Mouse (Mus musculus) lung, embryonic 16.5 days (tissue): ENCODE measurements around the gene Crtc3. TPM values are rescaled to one million over a fixed set of nuclear protein-coding genes. Genes with fewer than 3 reads are reported as not detected.

Experiments
- ATAC-seq: fragments of 200-750 bp; cut with Nextera tagmentation; 2 replicates; pipeline ENCODE4 v1.8.0; 2017; ENCODE audit warnings: low read depth, mild to moderate bottlenecking, moderate library complexity
- H3K27ac ChIP-seq: fragments of 300-500 bp; sonication (generic); 2 replicates; pipeline ENCODE4 v1.5.1; 2014; ENCODE audit warnings: mild to moderate bottlenecking, control low read depth, low read length
- H3K27me3 ChIP-seq: fragments of 300-500 bp; sonication (generic); 2 replicates; pipeline ENCODE4 v1.6.1; 2014; ENCODE audit warnings: low read depth, low read length, mixed read lengths; ENCODE audit not compliant: control insufficient read depth, insufficient read depth
- H3K36me3 ChIP-seq: fragments of 300-500 bp; sonication (generic); 2 replicates; pipeline ENCODE4 v1.6.1; 2014; ENCODE audit warnings: low read length; ENCODE audit not compliant: control insufficient read depth, insufficient read depth
- H3K4me1 ChIP-seq: fragments of 300-500 bp; sonication (generic); replicated peaks from 2 replicates; pipeline ENCODE4 v1.6.1; 2014; ENCODE audit warnings: low read length, mixed read lengths; ENCODE audit not compliant: control insufficient read depth, insufficient read depth
- H3K4me2 ChIP-seq: fragments of 300-500 bp; sonication (generic); 2 replicates; pipeline ENCODE4 v1.6.1; 2014; ENCODE audit warnings: low read depth, low read length, control low read depth
- H3K4me3 ChIP-seq: fragments of 300-500 bp; sonication (generic); 2 replicates; pipeline ENCODE4 v1.5.1; 2014; ENCODE audit warnings: mild to moderate bottlenecking, low read length, control low read depth
- H3K9ac ChIP-seq: fragments of 300-500 bp; sonication (generic); 2 replicates; pipeline ENCODE4 v1.6.1; 2014; ENCODE audit warnings: low read length, control low read depth
- H3K9me3 ChIP-seq: fragments of 300-500 bp; sonication (generic); 2 replicates; pipeline ENCODE4 v1.6.1; 2016; ENCODE audit warnings: low read length; ENCODE audit not compliant: control insufficient read depth
- WGBS: fragments of 180-500 bp; shearing (Covaris S2); extraction: QIAGEN DNeasy Blood & Tissue Kit; methylation state at CpG from one replicate; pipeline ENCODE4 v1.1.7; 2014; 5-methylcytosine and 5-hydroxymethylcytosine counted together
- polyA plus RNA-seq: library from polyadenylated mRNA; unstranded; fragments of >200 nt; fragmentation: Nextera tagmentation; extraction: Ambion mirVana; gene quantifications from 2 replicates; pipeline ENCODE4 v1.2.1, GENCODE M21; 2015

The Crtc3 gene
- polyA plus RNA-seq: 18.6 and 20.8 TPM in 2 replicates

- H3K27ac ChIP-seq: peak within 1 kb of the TSS; percentile 95
- peaks cover 13% of the 10 kb centered on the region for H3K4me1 ChIP-seq
- no peaks in the 10 kb centered on the region; the same call in 1 of the 2 replicates for H3K9me3 ChIP-seq
- peak within 1 kb of the TSS; percentile 84 for H3K4me2 ChIP-seq
- 0% methylated on average over 68 of the region's 83 CpGs for WGBS
- H3K9ac ChIP-seq: peak within 1 kb of the TSS; percentile 97
- peak; percentile 93 for ATAC-seq
- no peaks in the 10 kb centered on the region for H3K27me3 ChIP-seq
- H3K36me3 ChIP-seq: no peaks in the 10 kb centered on the region
- peak within 1 kb of the TSS; percentile 89 for H3K4me3 ChIP-seq
These were observed at the start of gene Crtc3 for GRCm38 (mm10) chr7:80688556-80689220. Gene Crtc3, minus strand, starts transcription at chr7:80688877.

DNA sequence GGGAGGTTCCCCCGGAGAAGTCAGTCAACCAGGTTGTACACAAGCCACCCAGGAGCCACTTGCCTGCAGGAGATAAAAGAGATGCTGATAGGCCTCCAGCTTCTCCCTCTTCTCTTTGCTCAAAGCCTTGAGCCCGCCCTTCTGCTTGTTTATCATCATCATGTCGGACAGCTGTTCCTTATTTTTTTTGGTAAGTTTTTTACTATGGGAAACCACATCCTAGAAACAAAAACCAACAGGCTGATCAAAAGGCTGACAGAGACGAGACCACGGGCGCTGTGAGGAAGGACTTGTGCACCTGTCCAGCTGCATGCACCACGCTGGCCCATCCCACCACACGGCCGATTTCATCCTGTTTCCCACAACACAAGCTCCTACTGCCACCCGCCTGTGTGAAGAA, 47.5 kb upstream of the Crtc3 start:
- WGBS: 84% methylated on average over 10 of the region's 10 CpGs
- H3K4me1 ChIP-seq: no peaks in the 10 kb centered on the region
- H3K9ac ChIP-seq: no peak overlapping the region
- H3K27ac ChIP-seq: no peak overlapping the region
- ATAC-seq: no peak
- peaks cover 47% of the 10 kb centered on the region for H3K36me3 ChIP-seq
- no peak overlapping the region for H3K4me3 ChIP-seq
- no peaks in the 10 kb centered on the region for H3K9me3 ChIP-seq
- H3K27me3 ChIP-seq: no peaks in the 10 kb centered on the region
- no peak overlapping the region for H3K4me2 ChIP-seq

GRCm38 (mm10) chr7:80732986-80733385, 44.3 kb upstream of the Crtc3 start:
- no peaks in the 10 kb centered on the region for H3K4me1 ChIP-seq
- H3K4me2 ChIP-seq: no peak overlapping the region
- no peaks in the 10 kb centered on the region for H3K27me3 ChIP-seq
- no peak overlapping the region for H3K27ac ChIP-seq
- no peak overlapping the region for H3K4me3 ChIP-seq
- peaks cover 52% of the 10 kb centered on the region for H3K36me3 ChIP-seq
- WGBS: 81% methylated on average over 11 of the region's 11 CpGs
- H3K9me3 ChIP-seq: no peaks in the 10 kb centered on the region
- no peak for ATAC-seq
- no peak overlapping the region for H3K9ac ChIP-seq

GRCm38 (mm10) chr7:80729662-80730061, 41.0 kb upstream of the Crtc3 start:
- WGBS: 26% methylated on average over 8 of the region's 8 CpGs
- Histone ChIP-seq H3K36me3 (peaks cover 62% of the 10 kb centered on the region), H3K27ac (no peak overlapping the region)

DNA sequence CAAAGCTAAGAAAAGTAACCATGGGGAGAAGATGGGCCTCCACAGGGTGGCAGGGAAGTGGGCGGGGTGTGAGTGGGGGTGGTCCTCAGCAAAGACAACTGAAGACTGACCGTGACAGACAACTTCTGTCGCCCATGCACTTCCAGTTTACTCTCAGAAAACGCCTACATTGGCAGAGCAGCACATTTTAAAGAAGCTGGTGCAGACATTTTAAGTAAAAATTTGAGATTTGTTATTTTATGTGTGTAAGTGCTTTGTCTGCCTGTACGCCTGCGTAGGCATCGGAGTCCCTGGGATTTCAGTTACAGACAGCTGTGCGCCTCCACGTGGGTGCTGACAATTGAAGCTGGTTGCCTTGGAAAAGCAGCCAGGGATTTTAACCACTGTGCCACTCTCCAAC, 32.4 kb upstream of the Crtc3 start:
- H3K27ac ChIP-seq: no peak overlapping the region
- H3K27me3 ChIP-seq: no peaks in the 10 kb centered on the region
- ATAC-seq: no peak
- WGBS: 46% methylated on average over 9 of the region's 9 CpGs
- no peak overlapping the region for H3K9ac ChIP-seq
- H3K4me3 ChIP-seq: no peak overlapping the region
- H3K4me2 ChIP-seq: no peak overlapping the region
- peaks cover 63% of the 10 kb centered on the region for H3K36me3 ChIP-seq
- no peaks in the 10 kb centered on the region for H3K9me3 ChIP-seq
- H3K4me1 ChIP-seq: no peaks in the 10 kb centered on the region; the same call in 1 of the 2 replicates

More at GRCm38 (mm10) chr7:80729662-80730061, 41.0 kb upstream of the Crtc3 start:
- Histone ChIP-seq H3K4me1 (no peaks in the 10 kb centered on the region), H3K4me2 (no peak overlapping the region), H3K4me3 (no peak overlapping the region), H3K9me3 (no peaks in the 10 kb centered on the region), H3K27me3 (no peaks in the 10 kb centered on the region), H3K9ac (no peak overlapping the region)
- ATAC-seq: peak; percentile 42; the same call in 1 of the 2 replicates

DNA sequence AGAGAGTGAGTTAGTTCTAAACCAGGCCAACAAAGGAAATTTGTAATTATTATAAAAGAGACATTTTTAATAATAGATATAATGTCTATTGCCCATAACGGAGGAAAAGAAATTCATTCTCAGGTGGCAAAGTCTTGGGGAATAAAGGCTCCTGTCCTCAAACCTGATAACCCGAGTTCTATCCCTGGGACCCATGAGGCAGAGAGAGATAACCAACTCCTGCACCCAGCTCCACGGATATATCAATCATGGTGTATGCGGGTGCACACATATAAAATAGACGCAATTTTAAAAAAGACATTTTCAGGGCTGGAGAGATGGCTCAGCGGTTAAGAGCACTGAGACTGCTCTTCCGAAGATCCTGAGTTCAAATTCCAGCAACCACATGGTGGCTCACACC, 30.9 kb upstream of the Crtc3 start:
- no peak for ATAC-seq
- 93% methylated on average over 7 of the region's 7 CpGs for WGBS
- H3K9me3 ChIP-seq: no peaks in the 10 kb centered on the region
- H3K4me3 ChIP-seq: no peak overlapping the region
- no peaks in the 10 kb centered on the region for H3K27me3 ChIP-seq
- peaks cover 61% of the 10 kb centered on the region for H3K36me3 ChIP-seq
- no peak overlapping the region for H3K27ac ChIP-seq
- H3K9ac ChIP-seq: no peak overlapping the region
- no peak overlapping the region for H3K4me2 ChIP-seq
- H3K4me1 ChIP-seq: no peaks in the 10 kb centered on the region; the same call in 1 of the 2 replicates

- no peaks in the 10 kb centered on the region for H3K9me3 ChIP-seq
- H3K4me1 ChIP-seq: no peaks in the 10 kb centered on the region; the same call in 1 of the 2 replicates
- WGBS: 92% methylated on average over 2 of the region's 2 CpGs
- H3K4me2 ChIP-seq: no peak overlapping the region
- H3K36me3 ChIP-seq: peaks cover 58% of the 10 kb centered on the region
- no peaks in the 10 kb centered on the region for H3K27me3 ChIP-seq
- no peak overlapping the region for H3K9ac ChIP-seq
- H3K4me3 ChIP-seq: no peak overlapping the region
- no peak for ATAC-seq
- no peak overlapping the region for H3K27ac ChIP-seq
These were observed 30.4 kb upstream of the Crtc3 start for GRCm38 (mm10) chr7:80719038-80719437.

GRCm38 (mm10) chr7:80718471-80718870, 29.8 kb upstream of the Crtc3 start:
- Histone ChIP-seq H3K4me1 (no peaks in the 10 kb centered on the region; the same call in 1 of the 2 replicates), H3K4me2 (no peak overlapping the region), H3K9me3 (no peaks in the 10 kb centered on the region), H3K27ac (no peak overlapping the region), H3K36me3 (peaks cover 58% of the 10 kb centered on the region), H3K4me3 (no peak overlapping the region), H3K9ac (no peak overlapping the region), H3K27me3 (no peaks in the 10 kb centered on the region)
- 87% methylated on average over 8 of the region's 8 CpGs for WGBS
- ATAC-seq: no peak

DNA sequence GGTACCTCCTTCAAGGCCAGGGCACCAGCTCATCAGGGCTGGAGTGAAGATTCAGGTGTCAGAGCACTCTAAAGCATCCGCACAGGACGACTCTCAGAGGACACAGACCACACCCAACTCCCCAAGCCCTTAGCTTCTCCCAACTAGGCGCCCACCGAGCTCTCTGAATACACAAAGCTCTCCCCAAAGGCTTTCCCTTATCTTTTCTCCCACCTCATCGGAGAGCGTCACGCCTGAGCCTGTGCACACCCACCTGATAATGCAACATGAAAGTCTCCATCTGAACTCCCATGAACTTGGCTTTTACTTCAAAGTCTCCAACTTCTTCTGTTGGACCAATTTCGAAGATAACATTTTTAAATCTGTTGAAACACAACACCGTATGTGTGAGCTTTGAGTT, 28.1 kb upstream of the Crtc3 start:
- H3K9me3 ChIP-seq: no peaks in the 10 kb centered on the region
- H3K4me2 ChIP-seq: no peak overlapping the region
- no peak for ATAC-seq
- no peak overlapping the region for H3K9ac ChIP-seq
- 77% methylated on average over 9 of the region's 9 CpGs for WGBS
- H3K36me3 ChIP-seq: peaks cover 55% of the 10 kb centered on the region
- H3K27me3 ChIP-seq: no peaks in the 10 kb centered on the region
- H3K27ac ChIP-seq: no peak overlapping the region
- H3K4me1 ChIP-seq: no peaks in the 10 kb centered on the region; the same call in 1 of the 2 replicates
- no peak overlapping the region for H3K4me3 ChIP-seq
